Mouse (Mus musculus) liver, adult (tissue): ENCODE measurements around the gene Zc3hc1.

Experiments
- GATA4 ChIP-seq: IDR thresholded peaks from 2 replicates; pipeline ENCODE4 v1.6.1; 2014; ENCODE audit warnings: mild to moderate bottlenecking, low read length; ENCODE audit not compliant: insufficient replicate concordance

Gene Zc3hc1

GRCm38 (mm10) chr6:30391996-30392395, 1.2 kb upstream of the Zc3hc1 start:
- TF ChIP-seq GATA4 = no peak

GRCm38 (mm10) chr6:30381116-30381515, 9.7 kb downstream of the Zc3hc1 start:
- no peak for TF ChIP-seq GATA4

DNA sequence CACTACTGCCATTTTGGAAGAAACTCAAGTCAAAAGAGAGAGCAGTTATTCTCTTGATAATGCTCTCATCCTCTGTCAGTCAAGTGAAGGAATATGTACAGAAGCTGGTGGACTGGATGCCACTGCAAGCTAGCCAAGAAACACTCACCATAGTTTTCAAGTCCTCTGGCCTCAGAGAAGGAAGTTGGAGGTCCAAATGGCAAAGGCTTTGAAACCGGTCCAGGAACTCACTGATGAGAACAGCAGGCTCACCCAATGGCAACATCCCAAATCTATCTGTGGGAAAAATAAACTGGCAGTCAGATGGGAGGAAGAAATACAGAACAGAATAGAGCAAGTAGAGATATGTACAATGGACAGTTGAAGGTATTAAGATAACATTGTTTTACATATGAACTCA, 15.0 kb downstream of the Zc3hc1 start:
- peak; percentile 46; the same call in 1 of the 2 replicates for TF ChIP-seq GATA4

DNA sequence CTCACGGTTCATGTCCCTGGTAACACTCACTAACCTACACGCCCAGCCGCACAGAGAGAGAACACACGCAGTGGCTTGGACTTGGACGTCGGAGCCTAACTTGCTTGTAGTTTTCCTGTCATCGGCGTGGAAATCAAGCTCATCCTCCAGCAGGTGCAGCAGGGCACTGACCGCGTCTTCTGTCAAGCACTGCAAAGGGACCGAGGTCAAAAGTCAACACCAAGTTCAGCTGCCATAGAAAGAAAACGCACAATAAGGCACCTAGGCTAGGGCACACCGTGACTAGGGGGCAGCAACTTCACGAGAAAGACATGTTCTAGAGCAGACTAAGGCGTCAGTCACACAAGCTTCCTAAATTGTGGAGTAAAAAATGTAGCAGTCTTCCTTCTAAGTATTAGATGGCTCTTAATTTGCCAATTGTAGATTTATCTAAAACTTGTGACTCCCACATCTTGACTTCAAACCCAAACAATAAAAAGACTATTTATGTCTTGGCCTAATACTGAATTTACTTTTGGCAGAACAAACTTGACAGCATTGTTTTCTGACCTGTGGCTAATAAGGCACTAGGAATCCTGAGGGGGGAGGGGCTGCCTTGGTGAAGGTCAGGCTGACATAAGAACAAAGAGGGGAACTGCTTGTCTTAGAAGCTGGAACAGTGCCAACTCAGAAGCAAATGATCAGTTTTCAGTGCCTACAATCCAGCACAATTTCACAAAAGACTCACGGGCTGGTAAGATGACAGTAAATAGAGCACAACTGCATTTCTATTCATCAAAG, 15.9 kb downstream of the Zc3hc1 start:
- no peak for TF ChIP-seq GATA4

DNA sequence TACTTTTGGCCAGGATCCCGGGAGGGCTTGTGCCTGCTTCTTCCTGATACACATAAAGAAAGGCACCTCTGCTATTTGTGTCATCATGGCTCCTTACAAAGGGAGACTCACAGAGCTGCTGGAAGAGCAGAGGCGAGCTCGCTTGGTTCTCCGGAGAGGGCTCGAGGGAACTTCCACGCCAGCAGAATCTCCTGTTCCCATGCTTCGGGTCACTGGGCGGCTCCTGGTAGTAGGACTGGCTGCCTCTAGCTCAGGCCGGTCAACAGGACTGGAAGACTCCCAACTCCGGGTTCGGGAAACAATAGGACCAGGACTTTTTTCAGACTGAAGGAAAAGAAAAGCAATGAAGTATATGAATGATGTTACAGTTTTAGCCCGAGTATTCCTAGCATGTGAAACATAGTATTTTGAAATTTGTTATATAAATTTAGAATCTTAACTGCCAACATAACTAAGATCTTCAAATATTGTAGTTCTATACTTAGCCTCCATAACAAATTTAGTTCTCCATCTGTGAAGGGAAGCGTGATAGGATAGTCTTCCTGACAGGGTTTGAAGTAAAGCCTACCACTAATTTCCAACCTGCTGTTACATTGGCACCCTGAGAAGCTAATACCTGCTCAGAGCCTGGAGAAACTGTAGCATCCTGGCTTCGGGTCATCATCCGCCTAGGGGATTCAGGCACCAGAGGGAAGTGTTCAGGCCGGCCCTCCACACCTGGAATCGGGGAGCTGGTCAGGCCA, 18.0 kb downstream of the Zc3hc1 start:
- TF ChIP-seq GATA4 = no peak

GRCm38 (mm10) chr6:30369291-30369690, 21.5 kb downstream of the Zc3hc1 start:
- no peak for TF ChIP-seq GATA4

DNA sequence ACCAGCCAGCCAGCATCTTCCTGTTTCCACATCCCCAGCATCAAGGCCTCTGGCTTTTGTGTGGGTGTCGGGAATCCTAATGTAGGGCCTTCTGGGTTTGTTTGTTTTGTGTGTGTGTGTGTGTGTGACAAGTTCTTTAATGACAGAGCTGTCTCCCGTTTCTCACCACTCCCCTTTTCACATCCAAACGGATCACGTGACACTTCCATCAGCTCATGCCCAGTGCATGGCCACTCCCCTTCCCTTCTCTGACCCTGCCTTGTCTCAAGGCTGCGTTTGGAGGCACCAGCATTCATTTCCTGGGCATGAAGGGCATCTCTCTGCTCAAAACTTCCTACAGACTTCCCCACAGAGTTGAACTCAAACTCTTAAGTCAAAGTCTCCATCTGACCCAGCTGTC, 27.0 kb downstream of the Zc3hc1 start:
- no peak for TF ChIP-seq GATA4

DNA sequence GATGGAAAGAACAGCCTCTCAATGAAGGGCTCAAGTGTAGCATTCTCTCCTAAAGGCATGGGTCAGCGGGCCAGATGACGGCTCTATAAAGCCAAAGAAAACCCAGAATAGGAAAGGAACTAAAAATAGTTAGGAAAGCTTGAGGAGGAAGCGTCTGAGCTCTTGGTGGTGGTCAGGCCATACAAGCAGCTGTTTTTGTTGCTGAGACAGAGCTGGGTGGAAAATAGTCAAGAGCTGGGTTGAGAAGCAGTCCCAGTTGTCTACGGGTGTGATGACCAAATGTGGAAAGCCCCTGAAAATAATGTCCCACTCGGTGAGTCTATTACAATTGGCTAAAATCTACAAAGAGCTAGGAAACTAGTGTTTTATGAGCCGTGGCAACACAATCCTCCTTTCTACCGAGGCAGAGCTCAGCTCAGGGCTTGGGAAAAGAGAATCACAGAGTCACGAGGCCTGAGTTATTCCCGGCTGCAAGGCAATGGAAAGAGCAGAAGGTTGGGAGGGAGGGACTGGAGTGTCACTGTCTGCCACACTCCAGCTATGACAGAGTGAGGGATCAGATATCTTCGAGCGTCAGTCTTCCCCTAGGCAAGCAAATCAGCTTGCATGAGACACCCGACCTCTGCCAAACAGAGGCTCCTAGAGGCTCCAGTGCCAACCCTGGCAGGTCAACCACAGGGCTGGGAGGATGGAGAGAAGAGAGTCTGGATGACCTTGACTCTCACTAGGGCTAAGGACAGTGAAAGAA, 30.9 kb downstream of the Zc3hc1 start:
- no peak for TF ChIP-seq GATA4

DNA sequence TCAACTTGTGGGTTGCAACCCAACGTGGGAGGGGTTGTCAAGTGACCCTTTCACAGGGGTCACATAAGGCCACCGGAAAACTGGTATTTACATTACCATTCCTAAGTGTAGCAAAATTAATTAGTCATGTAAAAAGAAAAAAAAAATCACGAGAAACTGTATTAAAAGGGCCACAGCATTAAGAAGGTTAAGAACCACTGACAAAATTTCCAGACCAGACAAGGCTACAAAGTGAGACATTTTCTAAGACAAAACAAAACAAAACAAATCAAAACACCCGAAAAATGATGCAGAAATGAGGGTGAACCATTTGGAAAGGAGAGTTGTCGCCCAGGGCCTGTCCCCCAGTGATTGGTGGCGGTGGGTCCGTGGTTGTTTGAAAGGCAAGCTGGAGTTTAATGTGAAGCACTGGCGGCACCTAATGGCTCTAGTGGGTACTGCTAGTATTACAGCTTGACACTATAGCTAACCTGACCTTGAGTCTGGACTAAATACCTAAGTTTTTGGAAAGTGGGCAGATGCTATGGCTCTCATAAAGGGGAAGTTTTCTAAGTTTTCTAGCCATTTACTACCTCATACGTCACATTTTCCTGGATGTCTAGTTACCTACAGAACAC, 33.2 kb downstream of the Zc3hc1 start:
- no peak for TF ChIP-seq GATA4

DNA sequence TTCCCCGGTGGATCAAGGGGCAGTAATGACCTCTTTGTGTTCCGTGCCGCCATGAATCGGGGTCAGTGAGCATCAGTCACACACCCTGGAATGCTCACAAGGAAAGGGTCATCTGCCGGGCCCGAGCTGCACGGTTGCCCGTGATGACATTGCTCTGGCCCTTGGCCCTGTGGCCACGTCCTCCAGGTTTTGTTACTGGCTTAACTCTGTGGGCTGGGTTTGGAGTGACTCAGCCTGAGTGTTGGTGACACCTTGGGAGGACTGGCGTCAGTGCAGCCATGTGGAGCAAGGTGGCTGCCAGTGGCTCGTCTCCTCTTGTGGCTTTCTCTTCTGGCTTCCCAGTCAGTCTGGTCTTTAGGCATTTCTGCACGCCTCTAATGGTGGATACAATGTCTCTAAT, 34.1 kb downstream of the Zc3hc1 start:
- no peak for TF ChIP-seq GATA4

DNA sequence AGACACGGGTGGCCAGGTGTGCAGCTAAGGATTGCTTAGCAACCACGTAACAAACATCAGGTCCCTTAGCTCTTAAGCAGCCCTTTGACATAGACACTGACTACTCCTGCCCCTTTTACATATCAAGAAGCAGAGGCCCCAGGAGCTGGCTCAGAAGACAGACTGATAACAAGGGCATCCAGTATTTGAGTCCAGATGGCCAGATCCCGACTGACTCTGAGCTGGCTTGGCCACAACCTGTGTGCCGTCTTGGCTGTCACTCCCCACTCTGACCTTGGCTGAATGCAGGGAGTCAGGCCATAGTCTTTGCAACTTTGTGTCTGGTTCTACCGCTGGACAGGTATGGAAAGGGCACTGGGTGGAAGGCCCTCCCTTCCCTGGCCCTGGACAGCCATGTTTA, 34.7 kb downstream of the Zc3hc1 start:
- peak; percentile 11; the same call in 1 of the 2 replicates for TF ChIP-seq GATA4

DNA sequence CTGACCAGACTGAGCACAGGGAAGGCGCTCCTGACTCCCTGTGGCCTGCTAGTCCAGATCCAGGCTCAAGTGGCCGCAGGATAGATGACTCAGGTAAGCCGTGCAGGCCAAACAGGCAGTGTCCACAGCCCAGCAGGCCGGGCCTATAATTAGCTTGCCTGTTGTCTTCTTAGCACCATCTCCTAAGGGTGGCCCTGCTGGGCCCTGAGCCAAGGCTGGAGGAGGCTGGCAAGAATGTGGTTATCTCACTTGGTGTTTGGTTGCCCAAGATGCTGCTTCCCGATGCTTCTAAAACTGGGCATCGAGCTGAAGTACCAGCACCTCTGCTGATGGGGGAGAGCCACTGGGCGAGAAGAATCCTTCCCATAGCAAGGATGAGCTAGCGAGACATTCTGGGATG, 35.1 kb downstream of the Zc3hc1 start:
- no peak for TF ChIP-seq GATA4

- TF ChIP-seq GATA4 = no peak
These were observed 36.1 kb downstream of the Zc3hc1 start for GRCm38 (mm10) chr6:30354760-30355159.

DNA sequence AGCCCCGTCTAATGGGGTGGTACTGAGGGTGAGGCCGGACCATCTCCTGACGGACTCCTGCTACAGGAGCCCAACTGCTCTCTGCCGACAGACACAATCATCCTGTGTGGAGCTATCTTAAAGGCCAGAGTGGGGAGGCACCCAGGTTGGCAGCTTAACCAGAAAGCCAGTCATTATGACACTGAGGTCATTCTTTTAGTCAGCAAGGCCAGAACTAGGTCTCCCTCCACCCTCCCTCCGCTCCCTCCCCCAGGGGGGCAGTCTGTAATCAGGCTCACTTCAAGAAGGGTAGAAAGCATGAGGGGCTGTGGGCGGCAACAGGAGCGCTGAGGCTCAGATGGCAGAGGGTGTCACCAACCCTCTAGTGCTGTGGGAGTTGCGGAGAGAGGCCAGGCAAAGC, 37.2 kb downstream of the Zc3hc1 start:
- no peak for TF ChIP-seq GATA4

DNA sequence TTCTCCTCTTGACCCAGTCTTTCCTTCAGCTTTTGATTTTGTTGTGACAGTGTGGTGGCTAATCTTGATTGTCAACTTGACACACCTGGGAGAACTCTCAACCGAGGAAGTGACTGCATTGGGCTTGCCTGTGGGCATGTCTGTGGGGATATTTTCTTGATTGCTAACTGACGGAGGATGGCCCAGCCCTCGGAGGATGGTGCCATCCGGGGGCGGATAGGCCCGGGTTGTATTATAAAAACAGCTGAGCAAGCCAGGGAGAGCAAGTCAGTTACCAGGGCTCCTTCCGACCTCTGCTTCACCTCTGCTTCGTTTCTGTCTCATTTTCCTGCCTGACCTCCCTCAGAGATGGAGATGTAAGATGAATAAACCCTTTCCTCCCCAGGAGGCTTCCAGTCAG, 38.1 kb downstream of the Zc3hc1 start:
- no peak for TF ChIP-seq GATA4
